8 mouse cellular contexts compared by ENCODE assay signal in genomic region chr15:102406196-102406911, GRCm38 (mm10). TPM values are rescaled to one million over a fixed set of nuclear protein-coding genes. Genes with fewer than 3 reads are reported as not detected.
DNase-seq lines count a peak whose midpoint lies in the region; ATAC-seq and TF ChIP-seq lines count a peak whose summit lies in the region.

No protein-coding gene starts in this region.

- no peak for ATAC-seq in midbrain, postnatal 0 days (ENCODE audit: low FRiP score)
- ATAC-seq in stomach, postnatal 0 days (ENCODE audit: low FRiP score, low TSS enrichment), result peak; percentile 51

- H3K4me2 ChIP-seq in midbrain, postnatal 0 days (ENCODE audit: low read depth, low read length, poor library complexity, severe bottlenecking), result peak overlapping the region; percentile 62
- peak overlapping the region; percentile 54 for H3K4me2 ChIP-seq in stomach, postnatal 0 days (replicated peaks; ENCODE audit: low read depth)

- H3K27me3 ChIP-seq in embryonic facial prominence, embryonic 10.5 days (replicated peaks; ENCODE audit: low read depth, poor library complexity, severe bottlenecking), result no peaks in the 10 kb centered on the region
- no peaks in the 10 kb centered on the region for H3K27me3 ChIP-seq in midbrain, postnatal 0 days (ENCODE audit: insufficient read depth, low read length)
- H3K27me3 ChIP-seq in stomach, postnatal 0 days (ENCODE audit: control insufficient read depth, insufficient read depth, low read length), result no peaks in the 10 kb centered on the region

- no peaks in the 10 kb centered on the region for H3K9me3 ChIP-seq in embryonic facial prominence, embryonic 10.5 days
- H3K9me3 ChIP-seq in midbrain, postnatal 0 days (ENCODE audit: low read length), result no peaks in the 10 kb centered on the region
- no peaks in the 10 kb centered on the region for H3K9me3 ChIP-seq in stomach, postnatal 0 days (ENCODE audit: control insufficient read depth, low read length)

- H3K27ac ChIP-seq in embryonic facial prominence, embryonic 10.5 days (replicated peaks), result peak overlapping the region; percentile 99
- peak overlapping the region; percentile 94 for H3K27ac ChIP-seq in midbrain, postnatal 0 days (ENCODE audit: low read depth, low read length)
- peak overlapping the region; percentile 100 for H3K27ac ChIP-seq in stomach, postnatal 0 days (replicated peaks)

- H3K4me3 ChIP-seq in embryonic facial prominence, embryonic 10.5 days, result peak overlapping the region; percentile 86
- peak overlapping the region; percentile 80 for H3K4me3 ChIP-seq in midbrain, postnatal 0 days (ENCODE audit: low read depth, low read length)
- peak overlapping the region; percentile 73 for H3K4me3 ChIP-seq in stomach, postnatal 0 days (ENCODE audit: low read depth, low read length)

- no peak for TF ChIP-seq CTCF in midbrain, postnatal 0 days (IDR thresholded peaks at IDR 0.05)
- TF ChIP-seq CTCF in stomach, postnatal 0 days (IDR thresholded peaks at IDR 0.05; ENCODE audit: low read depth), result no peak; the same call in 1 of the 2 replicates

- under 1% methylated on average over 53 of the region's 69 CpGs for WGBS in embryonic facial prominence, embryonic 10.5 days
- WGBS in midbrain, postnatal 0 days, result under 1% methylated on average over 26 of the region's 69 CpGs
- WGBS in stomach, postnatal 0 days, result under 1% methylated on average over 26 of the region's 69 CpGs

- peaks cover 40% of the 10 kb centered on the region for H3K36me3 ChIP-seq in embryonic facial prominence, embryonic 10.5 days (replicated peaks)
- H3K36me3 ChIP-seq in midbrain, postnatal 0 days (ENCODE audit: insufficient read depth, low read length), result peaks cover 21% of the 10 kb centered on the region
- peaks cover 22% of the 10 kb centered on the region for H3K36me3 ChIP-seq in stomach, postnatal 0 days (ENCODE audit: control insufficient read depth, insufficient read depth, low read length)

- peak; percentile 62 for DNase-seq in retina, embryonic 14.5 days (ENCODE audit: low spot score)
- no peak for DNase-seq in retina, postnatal 1 day
- DNase-seq in embryonic facial prominence, embryonic 10.5 days (ENCODE audit: low spot score), result peak; percentile 99
- peak; percentile 88 to 92 for DNase-seq in heart, adult 18-20 months
- DNase-seq in kidney, adult 8-10 months, result peak; percentile 83 to 87
- DNase-seq in liver, result peak; percentile 92
- DNase-seq in midbrain, postnatal 0 days (ENCODE audit: low spot score), result peak; percentile 62
- DNase-seq in stomach, postnatal 0 days (ENCODE audit: low spot score), result peak; percentile 91

- TF ChIP-seq EP300 in stomach, postnatal 0 days (optimal IDR thresholded peaks at IDR 0.05), result no peak

- peak overlapping the region; percentile 96 for H3K9ac ChIP-seq in midbrain, postnatal 0 days (replicated peaks; ENCODE audit: low read length, poor library complexity, severe bottlenecking)
- peak overlapping the region; percentile 93 for H3K9ac ChIP-seq in stomach, postnatal 0 days (ENCODE audit: low read length)

- peaks cover 45% of the 10 kb centered on the region for H3K4me1 ChIP-seq in embryonic facial prominence, embryonic 10.5 days
- H3K4me1 ChIP-seq in midbrain, postnatal 0 days (ENCODE audit: insufficient read depth, low read length), result peaks cover 12% of the 10 kb centered on the region; the same call in 1 of the 2 replicates
- H3K4me1 ChIP-seq in stomach, postnatal 0 days (replicated peaks; ENCODE audit: control insufficient read depth, insufficient read depth), result 0 out of 2 replicates have a peak, but pooled peaks cover 3% of the 10 kb centered on the region

RNA-seq across cellular contexts. Expression of gene Sp1, which starts 0.4 kb away (rescaled TPM):
- 9.9 and 10.6 TPM in 2 replicates for polyA plus RNA-seq in embryonic facial prominence, embryonic 10.5 days (2016; fragmentation: Nextera tagmentation; extraction: Ambion mirVana)
- total RNA-seq in heart, adult 18-20 months (2021), result 10 to 100 TPM; 31.9 to 39.6 TPM
- total RNA-seq in midbrain, postnatal 0 days (2014; rRNA removed), result 20.9 and 25.6 TPM in 2 replicates
- polyA plus RNA-seq in midbrain, postnatal 0 days (2015; fragmentation: Nextera tagmentation; extraction: Ambion mirVana), result 2.2 and 2.8 TPM in 2 replicates
- polyA plus RNA-seq in stomach, postnatal 0 days (2015; fragmentation: Nextera tagmentation; extraction: Ambion mirVana), result 4.4 and 4.7 TPM in 2 replicates

RNA-seq across cellular contexts. Expression of gene Amhr2, which starts 38.8 kb away (rescaled TPM):
- polyA plus RNA-seq in embryonic facial prominence, embryonic 10.5 days (2016; fragmentation: Nextera tagmentation; extraction: Ambion mirVana), result 0.09 and 0.20 TPM in 2 replicates
- under 1 TPM; 0.39 to 0.97 TPM for total RNA-seq in heart, adult 18-20 months (2021)
- 0.38 and 0.85 TPM in 2 replicates for total RNA-seq in midbrain, postnatal 0 days (2014; rRNA removed)
- polyA plus RNA-seq in midbrain, postnatal 0 days (2015; fragmentation: Nextera tagmentation; extraction: Ambion mirVana), result 0.60 and 1.0 TPM in 2 replicates
- 0.42 and 0.80 TPM in 2 replicates for polyA plus RNA-seq in stomach, postnatal 0 days (2015; fragmentation: Nextera tagmentation; extraction: Ambion mirVana)

RNA-seq across cellular contexts. Expression of gene Sp7, which starts 39.4 kb away (rescaled TPM):
- polyA plus RNA-seq in embryonic facial prominence, embryonic 10.5 days (2016; fragmentation: Nextera tagmentation; extraction: Ambion mirVana), result 1.4 and 1.7 TPM in 2 replicates
- total RNA-seq in heart, adult 18-20 months (2021), result not detected
- total RNA-seq in midbrain, postnatal 0 days (2014; rRNA removed), result 0.47 and 0.60 TPM in 2 replicates
- 0.10 and 0.31 TPM in 2 replicates for polyA plus RNA-seq in midbrain, postnatal 0 days (2015; fragmentation: Nextera tagmentation; extraction: Ambion mirVana)
- 0.40 and 0.41 TPM in 2 replicates for polyA plus RNA-seq in stomach, postnatal 0 days (2015; fragmentation: Nextera tagmentation; extraction: Ambion mirVana)

RNA-seq across cellular contexts. Expression of gene Prr13, which starts 52.5 kb away (rescaled TPM):
- polyA plus RNA-seq in embryonic facial prominence, embryonic 10.5 days (2016; fragmentation: Nextera tagmentation; extraction: Ambion mirVana), result 73.1 and 77.4 TPM in 2 replicates
- 10 to 100 TPM; 20.3 to 24.4 TPM for total RNA-seq in heart, adult 18-20 months (2021)
- total RNA-seq in midbrain, postnatal 0 days (2014; rRNA removed), result 23.1 and 23.2 TPM in 2 replicates
- 93.5 and 99.1 TPM in 2 replicates for polyA plus RNA-seq in midbrain, postnatal 0 days (2015; fragmentation: Nextera tagmentation; extraction: Ambion mirVana)
- 339 and 365 TPM in 2 replicates for polyA plus RNA-seq in stomach, postnatal 0 days (2015; fragmentation: Nextera tagmentation; extraction: Ambion mirVana)

RNA-seq across cellular contexts. Expression of gene Aaas, which starts 55.8 kb away (rescaled TPM):
- 135 and 137 TPM in 2 replicates for polyA plus RNA-seq in embryonic facial prominence, embryonic 10.5 days (2016; fragmentation: Nextera tagmentation; extraction: Ambion mirVana)
- 10 to 100 TPM in 1 of 2 experiments, 1 to 10 TPM in 1; 9.8 to 12.1 TPM for total RNA-seq in heart, adult 18-20 months (2021)
- total RNA-seq in midbrain, postnatal 0 days (2014; rRNA removed), result 21.8 and 31.1 TPM in 2 replicates
- 30.1 and 32.8 TPM in 2 replicates for polyA plus RNA-seq in midbrain, postnatal 0 days (2015; fragmentation: Nextera tagmentation; extraction: Ambion mirVana)
- polyA plus RNA-seq in stomach, postnatal 0 days (2015; fragmentation: Nextera tagmentation; extraction: Ambion mirVana), result 21.1 and 21.7 TPM in 2 replicates
